Mouse (Mus musculus) lung, adult 18-20 months (tissue): Measurements from ENCODE around the gene Ciao2a.

Source experiments
- DNase-seq, 2 experiments: peaks; one replicate each; pipeline ENCODE4 v3.0.0; 2022; ENCODE audit warnings: mixed read lengths in 2 of 2

Gene Ciao2a

GRCm38 (mm10) chr9:66120945-66121344 is 5.5 kb upstream of the Ciao2a start:
- no peak for DNase-seq

GRCm38 (mm10) chr9:66121421-66121820 is 5.0 kb upstream of the Ciao2a start:
- no peak for DNase-seq

GRCm38 (mm10) chr9:66123648-66124047 is 2.8 kb upstream of the Ciao2a start:
- no peak for DNase-seq

- DNase-seq: peak; percentile 23 to 30
Measured at GRCm38 (mm10) chr9:66124111-66124531, 2.3 kb upstream of the Ciao2a start.

GRCm38 (mm10) chr9:66124681-66125542 is 1.5 kb upstream of the Ciao2a start:
- peak; percentile 98 to 99 for DNase-seq

GRCm38 (mm10) chr9:66125543-66126455 is 612 bp upstream of the Ciao2a start:
- DNase-seq: no peak

GRCm38 (mm10) chr9:66127193-66127546 is 759 bp downstream of the Ciao2a start:
- no peak for DNase-seq

- no peak for DNase-seq
Measured at GRCm38 (mm10) chr9:66127884-66128283, 1.5 kb downstream of the Ciao2a start.

- DNase-seq: peak; percentile 30 to 35
Measured at GRCm38 (mm10) chr9:66131466-66131865, 5.1 kb downstream of the Ciao2a start.

GRCm38 (mm10) chr9:66135967-66136366 is 9.6 kb downstream of the Ciao2a start:
- DNase-seq: no peak

GRCm38 (mm10) chr9:66138193-66138592 is 11.8 kb downstream of the Ciao2a start:
- DNase-seq: no peak

- no peak for DNase-seq
Measured at GRCm38 (mm10) chr9:66142265-66142664, 15.9 kb downstream of the Ciao2a start.

GRCm38 (mm10) chr9:66144248-66144647 is 17.8 kb downstream of the Ciao2a start:
- peak; percentile 66 to 68 for DNase-seq

GRCm38 (mm10) chr9:66146141-66146540 is 19.7 kb downstream of the Ciao2a start:
- no peak for DNase-seq

- no peak for DNase-seq
Measured at GRCm38 (mm10) chr9:66152011-66152410, 25.6 kb downstream of the Ciao2a start.

- no peak for DNase-seq
Measured at GRCm38 (mm10) chr9:66153594-66153993, 27.2 kb downstream of the Ciao2a start.

- DNase-seq: no peak
Measured at GRCm38 (mm10) chr9:66154013-66154412, 27.6 kb downstream of the Ciao2a start.

- no peak for DNase-seq
Measured at GRCm38 (mm10) chr9:66155534-66155933, 29.1 kb downstream of the Ciao2a start.

- DNase-seq: peak; percentile 82 to 88
Measured at GRCm38 (mm10) chr9:66157958-66158830, 31.8 kb downstream of the Ciao2a start, which contains the start of gene Dapk2. Gene Dapk2 (plus strand): TSS chr9:66158223.

GRCm38 (mm10) chr9:66158885-66159430 is 32.5 kb downstream of the Ciao2a start:
- DNase-seq: no peak

- no peak for DNase-seq
Measured at GRCm38 (mm10) chr9:66160155-66160554, 33.7 kb downstream of the Ciao2a start.

- no peak for DNase-seq
Measured at GRCm38 (mm10) chr9:66162995-66163394, 36.6 kb downstream of the Ciao2a start.
